Mouse (Mus musculus): ENCODE measurements at regions not wholly inside any gene's neighbourhood (a gene's known extent, or its start where the extent isn't known, plus 50 kb on each side); places are given as distances from the start of the nearest gene placed in this dataset.

GRCm38 (mm10) chr13:47734415-47734814 is 526.6 kb upstream of the Id4 start:
- TF ChIP-seq CTCF (IDR thresholded peaks at IDR 0.05; ENCODE audit: low read depth) (no peak), EP300 (optimal IDR thresholded peaks at IDR 0.05) (no peak)
